Mouse (Mus musculus) cerebellum, adult 11 months (tissue): Measurements from ENCODE around the gene Cd9.
"Not testable (repeated sequence)": the region's sequence is repeated elsewhere in the genome, so short reads cannot be mapped to it uniquely, and the experiment has no call there.

Experiments
- DNase-seq: peaks from one replicate; pipeline ENCODE4 v3.0.0; 2022

Cd9 gene

DNA sequence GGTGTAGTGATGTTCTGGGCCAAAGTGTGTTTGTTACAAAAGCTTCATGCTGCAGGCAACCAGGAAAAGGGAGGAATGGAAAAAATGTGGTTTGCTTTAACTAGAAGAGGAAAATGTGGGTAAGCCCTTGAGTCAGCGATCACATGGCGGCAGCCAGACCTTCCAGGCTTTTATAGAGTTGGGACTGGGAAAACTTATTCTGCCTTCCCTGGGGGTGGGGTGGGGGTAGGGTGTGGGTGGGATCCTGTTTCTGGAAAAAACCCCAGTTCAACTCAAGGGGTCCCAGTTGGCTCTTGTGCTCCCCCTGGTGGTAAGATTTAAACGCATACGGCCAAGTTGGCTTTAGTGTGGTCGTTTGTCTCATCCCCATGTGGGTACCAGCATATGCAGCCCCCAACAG, 3.5 kb upstream of the Cd9 start:
- no peak for DNase-seq

DNA sequence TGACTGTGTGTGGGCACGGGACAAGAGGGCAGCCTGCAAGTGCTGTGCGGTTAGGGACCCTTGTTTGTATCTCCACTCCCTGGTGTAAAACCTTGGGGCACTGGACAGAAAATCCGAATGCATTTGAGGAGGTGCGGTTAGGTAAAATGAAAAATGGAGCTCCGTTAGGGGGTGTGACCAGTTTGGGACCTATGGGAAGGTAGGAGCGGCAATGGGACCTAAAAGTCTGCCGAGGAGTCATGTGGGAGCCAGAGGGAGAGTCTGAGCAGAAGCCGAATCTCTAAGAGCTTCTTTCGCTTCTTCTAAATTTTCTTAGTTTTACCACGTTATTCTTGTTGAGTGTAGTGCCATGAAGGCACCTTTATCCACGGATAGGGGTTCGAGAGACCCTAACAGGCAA, 1.8 kb upstream of the Cd9 start:
- DNase-seq: no peak

DNA sequence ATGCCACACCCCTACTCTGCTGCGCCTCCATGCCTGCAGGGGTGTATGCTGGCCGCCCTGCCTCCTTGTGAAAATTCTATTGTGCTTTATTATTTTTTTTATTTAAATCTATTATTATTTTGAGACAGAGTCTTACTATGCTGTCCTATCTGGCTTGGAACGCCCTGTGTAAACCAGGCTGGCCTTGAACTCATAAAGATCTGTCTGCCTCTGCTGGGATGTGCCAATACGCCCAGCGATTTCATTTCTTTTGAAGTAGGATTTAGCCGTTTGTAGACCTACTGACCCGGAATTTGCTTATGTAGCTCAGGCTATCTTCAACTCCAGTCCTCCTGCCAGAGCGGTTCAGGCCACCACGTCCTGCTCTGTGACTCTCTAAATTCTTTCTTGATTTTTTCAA, 770 bp upstream of the Cd9 start:
- DNase-seq: no peak

DNA sequence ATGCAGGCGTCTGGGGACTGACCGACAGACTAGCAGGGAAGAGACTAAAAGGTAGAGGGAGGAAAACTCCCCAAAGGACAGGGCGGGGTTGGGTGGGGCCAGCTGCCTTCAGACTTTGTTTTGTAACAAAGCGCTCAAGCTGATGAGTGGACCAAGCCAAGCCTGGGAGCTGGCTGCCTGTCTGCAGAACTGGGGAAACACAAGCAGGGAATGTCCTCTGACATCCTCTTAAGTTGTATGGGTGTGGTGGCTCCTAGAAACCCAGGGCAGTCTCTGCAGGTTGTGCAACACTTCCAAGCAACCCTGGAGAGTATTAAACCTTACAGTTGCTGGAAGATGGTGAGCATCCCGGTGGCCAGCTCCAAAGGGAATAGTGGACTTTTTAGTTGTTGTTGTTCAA, 1.4 kb downstream of the Cd9 start:
- DNase-seq: no peak

DNA sequence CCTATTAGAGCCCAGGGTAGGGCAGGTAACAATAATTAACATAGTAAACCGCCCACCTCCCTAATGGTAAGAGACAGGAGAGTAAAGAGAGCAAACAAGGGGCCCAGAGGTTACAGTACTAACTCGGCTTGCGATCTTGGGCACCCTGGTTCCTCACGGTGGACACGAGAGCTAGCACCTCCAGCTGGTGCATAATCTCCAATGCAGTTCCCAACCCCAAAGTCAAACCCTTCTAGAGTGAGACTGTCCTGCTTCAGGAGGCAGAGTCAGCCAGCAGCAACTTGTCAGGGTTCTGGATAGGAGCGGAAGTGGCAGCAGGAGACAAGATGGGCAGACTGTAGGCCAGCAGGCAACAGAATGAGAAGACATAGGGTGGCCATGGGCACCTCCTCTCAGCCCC, 1.9 kb downstream of the Cd9 start:
- DNase-seq: no peak

DNA sequence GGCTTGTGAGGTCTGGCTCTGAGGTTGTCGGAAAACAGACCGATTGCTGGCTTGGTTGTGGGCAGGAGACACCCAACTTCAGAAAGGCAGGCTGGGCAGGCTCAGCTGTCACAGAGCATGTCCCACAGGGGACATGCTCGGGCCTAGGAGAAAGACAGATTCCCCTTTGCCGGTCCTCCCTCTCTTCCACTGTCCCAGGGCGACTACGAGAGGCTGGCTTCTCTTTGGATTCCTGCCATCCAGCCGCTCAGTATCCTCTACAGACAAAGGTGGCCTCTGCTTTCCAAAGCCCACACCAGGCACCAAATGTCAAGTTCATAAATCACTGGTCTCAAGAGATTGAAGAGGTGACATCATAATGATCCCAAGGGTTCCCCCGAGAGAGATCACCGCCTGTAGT, 2.6 kb downstream of the Cd9 start:
- DNase-seq: no peak

DNA sequence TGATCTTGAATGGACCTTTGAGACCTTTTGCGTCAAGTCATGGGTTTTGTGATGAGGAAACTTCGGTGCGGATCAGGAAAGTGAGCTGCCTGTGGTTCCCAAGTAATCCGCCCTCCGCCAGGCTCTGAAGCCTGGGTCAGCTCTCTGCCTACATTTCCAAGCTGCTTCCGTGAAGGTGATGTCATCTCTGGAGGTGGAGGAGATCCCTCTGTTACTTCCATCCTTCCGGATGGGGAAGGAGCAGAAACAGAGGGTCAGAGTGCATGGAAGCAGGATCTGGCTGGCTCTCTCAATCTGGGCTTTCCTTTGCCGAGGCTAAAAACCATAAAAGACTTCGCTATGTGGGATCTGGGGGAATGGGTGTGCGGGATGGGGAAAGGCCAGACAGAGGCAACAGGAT, 3.2 kb downstream of the Cd9 start:
- no peak for DNase-seq

DNA sequence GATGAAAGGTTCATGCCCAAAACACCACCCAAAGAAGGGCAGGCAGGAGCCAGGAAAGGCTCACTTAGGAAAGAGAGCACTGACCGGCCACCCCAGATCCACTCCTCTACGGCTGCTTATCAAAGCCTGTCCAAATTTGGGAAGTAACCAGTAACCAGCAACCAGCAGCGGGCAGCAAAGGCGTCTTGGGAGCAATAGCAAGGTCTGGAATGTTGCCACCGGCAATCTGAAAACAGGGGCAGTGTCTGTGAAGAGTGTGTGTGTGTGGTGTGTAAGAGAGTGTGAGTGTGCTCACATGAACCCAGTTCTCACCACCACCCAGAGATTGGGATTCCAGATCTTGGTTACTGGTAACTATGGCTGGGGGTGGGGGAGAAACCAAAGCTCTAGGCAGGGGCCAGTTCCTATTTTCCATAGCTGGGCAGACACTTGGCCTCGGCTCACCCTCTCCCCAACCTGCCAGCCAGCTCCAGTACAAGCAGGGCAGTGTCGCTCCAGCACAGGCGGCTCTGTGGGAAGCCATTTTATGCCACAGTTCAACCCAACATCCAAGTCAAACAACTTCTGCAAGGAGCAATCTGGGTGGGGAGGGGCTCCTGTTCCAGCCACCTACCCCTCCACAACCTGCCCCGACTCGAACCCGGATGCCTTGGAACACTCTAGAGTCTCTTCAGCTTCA, 4.6 kb downstream of the Cd9 start:
- no peak for DNase-seq

DNA sequence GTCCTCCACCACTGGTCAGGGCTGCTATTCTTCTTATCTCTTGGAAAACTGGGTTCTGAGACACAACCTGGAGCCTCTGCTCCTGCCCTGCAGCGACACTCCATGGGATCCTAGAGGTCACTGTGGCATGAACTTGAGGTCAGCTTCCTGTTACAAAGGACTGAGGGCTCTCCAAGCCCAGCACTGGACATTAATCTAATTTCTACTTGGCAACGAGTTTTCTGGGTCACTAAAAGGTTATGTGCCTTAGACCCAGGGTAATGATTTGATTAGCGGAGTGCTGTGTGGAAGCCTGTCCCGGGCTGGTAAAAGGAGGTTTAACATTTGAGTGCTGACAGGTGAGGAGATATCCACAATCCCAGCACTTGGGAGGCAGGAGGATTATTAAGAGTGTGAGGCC, 9.0 kb downstream of the Cd9 start:
- no peak for DNase-seq

DNA sequence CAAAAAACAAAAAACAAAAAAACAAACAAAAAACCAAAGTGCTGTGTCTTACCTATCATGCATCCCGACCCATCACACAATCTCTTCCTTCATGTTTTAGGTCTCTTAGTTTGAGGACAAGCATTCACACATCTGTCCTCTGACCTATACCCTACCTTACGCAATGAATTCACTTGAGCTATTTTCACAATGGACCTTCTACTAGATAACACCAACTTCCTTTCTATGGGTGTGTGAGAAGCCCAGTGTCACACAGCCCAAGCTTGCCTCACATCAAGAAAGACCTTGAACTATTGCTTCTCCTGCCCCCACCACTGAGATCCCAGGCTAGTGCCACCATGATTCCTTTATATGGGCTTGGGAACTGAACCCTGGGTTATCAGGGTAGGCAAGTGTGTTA, 9.9 kb downstream of the Cd9 start:
- no peak for DNase-seq

DNA sequence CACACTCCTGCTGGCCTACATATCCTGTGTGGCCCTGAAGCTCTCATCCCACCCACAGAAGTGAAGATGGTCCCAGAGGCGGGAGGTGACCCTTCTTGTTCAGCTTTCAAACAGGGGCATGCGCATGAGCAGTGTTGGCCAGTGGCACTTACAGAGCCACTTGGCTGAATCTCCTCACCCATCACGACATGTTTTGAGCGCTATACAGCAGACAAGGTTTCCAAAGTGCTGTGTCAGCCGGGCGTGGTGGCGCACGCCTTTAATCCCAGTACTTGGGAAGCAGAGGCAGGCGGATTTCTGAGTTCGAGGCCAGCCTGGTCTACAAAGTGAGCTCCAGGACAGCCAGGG, 10.3 kb downstream of the Cd9 start:
- not testable (repeated sequence) for DNase-seq

DNA sequence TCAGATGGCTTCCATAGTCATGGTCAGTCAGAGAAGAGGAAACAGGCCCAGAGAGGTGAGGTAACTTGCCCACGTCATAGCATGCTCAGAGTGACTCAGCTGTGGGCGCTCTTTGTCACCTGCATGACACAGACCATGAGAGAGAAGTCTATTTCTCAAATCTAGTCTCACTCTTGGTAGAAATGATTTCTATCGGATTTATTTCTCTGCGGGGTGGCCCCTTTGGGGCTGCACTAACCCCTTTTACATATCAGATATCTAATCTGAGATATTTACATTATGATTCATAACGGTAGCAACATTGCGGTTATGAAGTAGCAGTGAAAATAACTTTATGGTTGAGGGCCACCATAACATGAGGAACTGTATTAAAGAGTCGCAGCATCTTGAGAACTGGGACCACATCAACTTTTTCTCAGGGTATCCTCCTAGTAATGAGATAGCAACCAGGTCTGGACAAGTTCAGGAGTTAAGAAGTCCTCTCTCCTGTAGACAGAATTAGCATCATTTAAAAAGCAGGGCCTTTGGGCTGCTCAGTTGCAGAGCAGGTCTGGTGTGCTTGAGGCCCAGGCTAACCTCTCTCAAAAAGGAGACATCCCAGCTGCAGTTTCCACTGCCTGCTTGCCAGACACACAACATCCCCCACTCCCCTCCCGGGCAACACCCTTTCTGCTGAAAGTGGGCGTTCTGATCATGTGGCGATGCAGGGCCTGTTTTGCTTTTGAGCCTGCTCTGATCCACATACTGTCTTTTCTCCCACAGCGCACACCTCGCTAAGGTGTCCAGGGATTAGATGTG, 10.9 kb downstream of the Cd9 start:
- DNase-seq: no peak

DNA sequence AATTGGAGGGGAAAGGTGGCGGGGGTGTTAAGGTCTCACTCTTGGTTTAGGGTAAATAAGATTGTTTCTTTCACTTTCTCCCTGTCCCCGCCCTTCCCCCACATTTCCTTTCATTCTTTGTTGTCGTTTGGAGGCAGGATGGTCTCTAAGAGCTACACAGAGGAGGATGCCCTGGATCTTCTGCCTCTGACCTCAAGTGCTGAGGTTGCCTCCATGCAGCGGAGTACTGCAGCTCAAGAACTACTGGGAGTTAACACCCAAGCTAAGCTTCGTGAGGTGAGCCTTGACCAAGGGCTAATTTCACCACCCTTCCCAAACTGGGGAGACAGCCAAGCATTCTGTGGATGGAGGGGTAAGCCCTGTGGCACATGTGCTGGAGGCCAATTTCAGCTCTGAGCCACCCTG, 12.2 kb downstream of the Cd9 start:
- DNase-seq: no peak

DNA sequence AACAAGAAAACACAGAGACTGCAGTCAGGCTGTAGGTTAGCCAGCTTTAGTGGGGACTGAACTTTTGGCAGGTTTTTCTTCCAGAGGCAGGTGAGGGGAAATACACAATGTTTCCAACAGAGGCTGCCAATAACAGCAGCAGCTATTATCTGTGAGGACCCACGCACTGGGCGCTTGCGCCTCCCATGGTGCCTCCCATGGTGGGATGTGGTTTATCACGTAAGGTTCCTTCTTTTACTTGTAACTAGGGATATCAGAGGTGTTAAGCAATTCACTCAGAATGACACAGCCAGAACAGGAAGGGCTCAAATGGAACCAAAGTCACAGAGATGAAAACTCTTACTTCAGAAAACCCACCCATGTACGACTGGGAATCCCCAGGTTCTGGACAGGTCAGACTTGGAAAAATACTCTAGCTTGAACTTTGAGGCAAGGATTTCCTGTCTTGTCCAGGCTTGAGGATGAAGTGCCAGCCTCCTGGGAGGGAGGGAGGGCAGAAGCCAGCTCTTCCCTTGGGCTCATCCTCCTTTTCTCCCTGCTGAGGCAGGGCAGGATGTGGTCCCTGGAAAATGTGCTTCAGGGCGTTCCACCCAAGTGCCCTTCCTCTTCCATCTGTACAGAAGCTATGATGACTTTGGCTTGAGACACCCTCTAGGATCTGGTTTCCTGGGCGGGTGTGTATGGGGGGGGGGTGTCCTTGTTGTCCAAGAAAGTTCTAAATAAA, 12.8 kb downstream of the Cd9 start:
- DNase-seq: no peak

DNA sequence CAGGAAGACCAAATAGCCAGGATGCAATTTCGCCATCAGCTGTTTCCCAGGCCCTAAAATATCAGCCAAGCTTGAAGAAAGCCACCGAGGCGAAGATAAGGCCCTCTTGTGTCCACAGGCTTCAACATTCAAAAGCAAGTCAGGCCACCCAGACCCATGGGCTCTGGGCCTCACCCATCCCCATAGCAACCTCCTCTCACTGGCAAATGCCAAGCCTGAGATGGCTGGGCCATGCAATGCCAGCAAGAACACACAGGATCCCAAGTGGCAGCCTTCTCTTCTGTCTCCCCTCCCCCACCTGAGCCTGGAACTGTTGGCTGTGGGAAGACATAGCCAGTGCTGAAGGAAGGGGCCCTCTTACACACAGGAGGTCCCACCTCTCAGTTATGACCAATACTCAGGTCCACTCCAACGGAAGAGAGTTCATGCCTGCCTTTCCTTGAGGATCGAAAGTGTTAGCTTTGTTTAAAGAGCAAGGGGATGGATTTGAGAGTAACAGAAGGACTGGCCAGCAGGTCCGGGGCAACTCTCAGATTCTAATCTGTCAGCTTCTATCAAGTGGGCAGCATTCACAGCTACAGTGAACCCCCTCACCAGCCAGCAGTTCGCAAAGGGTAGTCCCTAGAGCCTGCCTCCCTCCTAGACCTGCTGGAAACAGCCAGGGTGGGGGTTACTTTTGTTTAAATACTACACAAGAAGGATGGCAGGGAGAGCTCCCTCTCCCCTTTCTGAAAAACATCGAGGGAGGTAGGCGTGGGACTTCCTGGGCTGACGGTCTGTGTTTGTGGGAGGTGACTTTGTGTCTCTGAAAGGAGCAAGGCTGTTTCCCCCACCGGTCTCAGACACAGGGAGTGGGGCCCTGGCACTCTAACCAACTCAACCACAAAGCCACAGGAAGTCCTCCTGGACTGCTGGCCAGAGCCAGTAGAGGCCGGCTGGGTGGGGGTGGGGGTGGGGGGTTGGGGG, 13.9 kb downstream of the Cd9 start:
- DNase-seq: no peak

DNA sequence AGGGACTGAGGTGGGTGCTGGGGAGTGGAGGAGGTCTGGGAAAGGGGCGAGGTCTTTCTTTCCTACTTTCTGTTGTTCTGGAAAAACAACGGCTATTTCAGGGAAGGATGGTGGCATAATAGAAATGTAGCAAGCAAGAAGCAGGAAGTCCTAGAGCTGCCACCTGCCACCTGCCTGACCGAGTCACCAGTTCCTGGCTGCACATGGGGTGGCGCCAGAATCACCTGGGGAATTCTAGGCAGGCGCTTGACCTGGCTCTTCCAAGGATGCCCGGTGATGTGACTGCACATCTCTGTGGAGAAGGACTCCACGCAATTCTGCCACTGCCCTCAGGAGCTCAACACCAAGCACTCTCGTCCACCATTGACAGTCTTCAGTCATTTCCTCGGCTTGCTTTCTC, 15.2 kb downstream of the Cd9 start:
- no peak for DNase-seq

DNA sequence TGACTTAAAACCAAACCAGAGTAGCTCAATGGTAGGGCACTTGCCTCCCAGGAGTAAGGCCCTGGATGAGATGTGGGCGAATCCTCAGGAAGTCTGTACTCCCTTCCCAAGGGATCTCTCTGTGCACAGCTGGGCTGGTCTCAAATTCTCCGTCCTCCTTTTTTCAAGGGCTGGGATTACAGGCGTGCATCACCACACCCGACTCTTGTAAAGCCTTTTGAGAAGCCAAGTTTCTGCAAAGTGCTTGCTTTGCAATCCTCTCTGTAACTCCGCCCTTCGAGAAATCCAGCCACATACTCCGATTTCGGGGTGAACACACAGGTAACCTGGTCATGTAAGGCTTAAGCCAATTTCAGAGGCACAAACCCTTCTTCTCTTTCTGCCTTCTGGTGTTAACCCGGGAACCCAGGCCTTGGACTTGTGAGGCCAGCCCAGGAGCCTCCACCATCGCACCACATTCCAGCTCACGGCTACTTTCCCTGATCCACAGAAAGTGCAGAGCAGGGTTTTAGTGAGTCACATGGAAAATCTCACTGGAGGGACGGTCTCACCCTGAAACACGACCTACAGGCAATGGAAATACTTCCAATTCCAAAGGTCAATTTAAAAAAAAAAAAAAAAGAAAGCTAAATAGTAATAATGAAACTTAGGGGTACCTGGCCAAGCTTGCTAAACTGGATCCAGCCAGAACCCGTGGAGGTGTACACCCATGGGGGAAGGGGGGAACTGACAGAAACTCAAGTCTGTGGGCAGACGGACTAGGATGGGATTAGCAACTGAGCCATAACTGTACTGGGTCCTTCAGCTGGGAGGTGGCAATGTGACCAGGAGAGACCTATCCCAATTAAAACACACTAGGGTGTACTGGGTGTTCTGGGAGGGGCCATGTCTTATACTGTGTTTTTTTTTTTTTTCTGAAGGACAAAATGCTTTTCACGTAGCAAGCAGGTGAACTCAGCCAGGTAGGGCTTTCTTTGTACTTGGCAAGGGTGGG, 16.2 kb downstream of the Cd9 start:
- DNase-seq: no peak

DNA sequence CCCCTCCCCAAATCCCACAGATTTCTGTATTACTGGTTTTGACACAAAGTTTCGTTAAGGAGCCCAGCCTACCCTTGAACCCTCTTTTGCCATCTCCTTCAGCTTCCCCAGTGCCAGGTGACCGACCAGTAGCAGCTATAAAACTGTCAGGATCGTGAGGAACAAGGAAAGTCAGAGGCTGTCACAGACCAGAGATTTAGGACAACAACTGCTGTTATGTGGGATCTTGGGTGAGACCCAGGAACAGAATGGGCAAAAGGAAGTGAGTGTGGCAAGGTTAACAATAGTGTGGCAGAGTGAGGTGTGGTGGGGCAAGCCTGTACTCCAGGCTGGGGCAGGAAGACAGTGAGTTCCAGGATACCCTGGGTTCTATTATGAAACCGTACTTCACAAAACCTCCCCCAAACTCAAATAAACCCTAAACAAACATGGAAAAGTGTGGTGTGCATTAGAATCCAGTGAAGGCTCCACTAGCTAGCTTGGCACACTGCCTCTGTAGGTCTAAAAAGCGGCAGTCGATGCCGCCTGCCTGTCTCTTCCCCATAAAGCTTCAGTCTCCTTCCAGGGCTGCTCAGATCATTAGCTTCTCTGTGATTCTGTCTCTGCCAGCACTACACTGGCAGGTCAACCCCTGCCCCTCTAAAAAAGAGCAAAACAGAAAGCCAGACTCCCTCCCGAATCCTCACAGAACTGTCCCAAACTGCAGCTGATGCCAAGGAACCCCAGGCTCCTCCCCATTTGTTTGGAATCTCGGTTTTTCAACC, 17.6 kb downstream of the Cd9 start:
- DNase-seq: no peak

DNA sequence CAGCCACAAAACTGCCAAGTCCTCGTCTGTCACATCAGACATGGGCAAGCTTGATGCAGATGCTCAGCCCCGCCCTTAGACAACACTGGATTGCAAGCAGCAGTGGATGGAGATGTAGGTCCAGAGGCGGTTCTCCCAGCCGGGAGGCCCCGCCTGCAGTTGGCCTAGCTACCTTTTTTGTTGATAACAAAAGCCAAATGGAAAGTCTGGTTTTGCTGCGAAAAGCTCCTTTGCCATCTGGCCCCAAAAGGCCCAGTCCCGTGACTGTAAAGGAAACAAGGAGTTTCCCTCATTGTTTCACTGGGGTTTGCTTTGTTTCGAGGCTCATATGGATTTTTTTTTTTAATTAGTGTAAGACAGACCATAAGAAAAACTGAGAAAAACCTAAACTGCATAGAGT, 18.5 kb downstream of the Cd9 start:
- no peak for DNase-seq

DNA sequence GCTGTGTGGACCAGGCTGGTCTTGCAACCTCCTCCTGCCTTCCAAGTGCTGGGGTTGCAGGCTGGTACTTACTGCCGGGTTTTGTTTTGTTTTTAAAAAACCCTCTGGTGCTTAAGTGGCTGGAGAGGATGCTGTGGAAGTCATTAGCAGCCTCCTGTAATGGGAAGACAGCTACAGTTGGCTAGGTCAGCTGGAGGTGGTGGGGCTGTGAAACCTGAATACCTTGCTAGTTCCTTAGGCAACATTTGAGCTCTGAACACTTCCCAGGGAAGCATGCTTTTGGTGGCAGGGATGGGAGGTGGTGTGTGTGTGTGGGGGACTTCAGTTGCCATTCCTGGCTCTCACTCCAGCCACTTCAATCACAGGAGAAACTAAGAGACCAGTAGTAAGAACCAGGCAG, 19.4 kb downstream of the Cd9 start:
- DNase-seq: no peak

DNA sequence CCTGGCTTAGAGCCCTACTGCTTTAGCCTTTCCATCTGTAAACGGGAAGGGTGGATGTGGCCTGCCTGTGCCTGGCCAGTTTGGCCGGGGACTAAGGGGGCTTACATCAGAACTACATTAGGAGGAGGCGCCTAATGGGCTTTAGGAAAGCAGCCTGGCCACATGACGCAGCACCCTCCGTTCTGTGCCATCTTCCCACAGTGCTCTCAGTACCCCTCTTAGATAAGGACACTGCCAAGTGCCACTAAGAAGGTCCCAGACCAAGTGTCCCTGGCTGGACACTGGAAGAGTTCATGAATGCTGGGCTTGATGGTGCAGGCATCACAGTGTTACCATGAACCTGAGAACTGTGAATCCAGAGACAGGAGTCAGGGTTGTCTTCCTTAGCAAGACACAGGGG, 20.7 kb downstream of the Cd9 start:
- no peak for DNase-seq
